Mouse (Mus musculus) layer of hippocampus, postnatal 14 days (tissue): Measurements from ENCODE around the gene Laptm5. TPM values are rescaled to one million over a fixed set of nuclear protein-coding genes. Genes with fewer than 3 reads are reported as not detected.

Experiments used
- DNase-seq, 2 experiments: peaks; one replicate each; pipeline ENCODE4 v3.0.0; 2021 to 2022; ENCODE audit warnings: low spot score in 2 of 2, mixed read lengths in 1 of 2
- long read RNA-seq, 2 experiments: library from polyadenylated mRNA; stranded (forward); transcript quantifications; one replicate each; pipeline ENCODE4 v2.0.0; 2021
- total RNA-seq, 2 experiments: library from RNA; stranded (reverse); gene quantifications; 2 replicates each; pipeline ENCODE4 v1.2.3; 2021

The Laptm5 gene
- 10 to 100 TPM; 33.2 to 37.8 TPM for total RNA-seq
- long read RNA-seq, experiment 1, transcript Laptm5-207 (8 exons, 2,600 nt): major isoform, 19 of 25 reads
- long read RNA-seq, experiment 1, partial matches to known transcripts: 5 of 25 reads
- long read RNA-seq, experiment 1, other reads (novel, unspliced or antisense): 1 of 25 reads
- long read RNA-seq, experiment 2, transcript Laptm5-207 (8 exons, 2,600 nt): major isoform, 17 of 27 reads
- long read RNA-seq, experiment 2, partial matches to known transcripts: 5 of 27 reads
- long read RNA-seq, experiment 2, other reads (novel, unspliced or antisense): 5 of 27 reads

- no peak for DNase-seq
Observed at GRCm38 (mm10) chr4:130913077-130913476, at the start of gene Laptm5. TSS of gene Laptm5 (plus strand) at chr4:130913125.

GRCm38 (mm10) chr4:130865460-130865859 is 47.5 kb upstream of the Laptm5 start:
- no peak for DNase-seq

GRCm38 (mm10) chr4:130865901-130866371 is 47.0 kb upstream of the Laptm5 start:
- peak; percentile 87 to 92 for DNase-seq

- no peak for DNase-seq
Observed at GRCm38 (mm10) chr4:130867940-130868339, 45.0 kb upstream of the Laptm5 start.

- no peak for DNase-seq
Observed at GRCm38 (mm10) chr4:130868803-130869202, 44.1 kb upstream of the Laptm5 start.

GRCm38 (mm10) chr4:130872414-130872813 is 40.5 kb upstream of the Laptm5 start:
- no peak for DNase-seq

GRCm38 (mm10) chr4:130873440-130873839 is 39.5 kb upstream of the Laptm5 start:
- DNase-seq: no peak

GRCm38 (mm10) chr4:130874601-130875000 is 38.3 kb upstream of the Laptm5 start:
- peak in 1 of 2 experiments; percentile 57 for DNase-seq

GRCm38 (mm10) chr4:130876016-130876726 is 36.8 kb upstream of the Laptm5 start:
- no peak for DNase-seq

- peak; percentile 92 to 94 for DNase-seq
Observed at GRCm38 (mm10) chr4:130878273-130879047, 34.5 kb upstream of the Laptm5 start.

GRCm38 (mm10) chr4:130879048-130879384 is 33.9 kb upstream of the Laptm5 start:
- no peak for DNase-seq

GRCm38 (mm10) chr4:130881336-130881735 is 31.6 kb upstream of the Laptm5 start:
- DNase-seq: no peak

GRCm38 (mm10) chr4:130882762-130883161 is 30.2 kb upstream of the Laptm5 start:
- DNase-seq: no peak

- DNase-seq: no peak
Observed at GRCm38 (mm10) chr4:130883820-130884533, 28.9 kb upstream of the Laptm5 start.

GRCm38 (mm10) chr4:130887148-130887745 is 25.7 kb upstream of the Laptm5 start:
- no peak for DNase-seq

- no peak for DNase-seq
Observed at GRCm38 (mm10) chr4:130889777-130890510, 23.0 kb upstream of the Laptm5 start.

- no peak for DNase-seq
Observed at GRCm38 (mm10) chr4:130890511-130890840, 22.4 kb upstream of the Laptm5 start.

GRCm38 (mm10) chr4:130892001-130892587 is 20.8 kb upstream of the Laptm5 start:
- peak; percentile 82 to 88 for DNase-seq

GRCm38 (mm10) chr4:130893688-130894087 is 19.2 kb upstream of the Laptm5 start:
- no peak for DNase-seq

- DNase-seq: no peak
Observed at GRCm38 (mm10) chr4:130895701-130896100, 17.2 kb upstream of the Laptm5 start.
